Mouse (Mus musculus): ENCODE measurements at regions not wholly inside any gene's neighbourhood (a gene's known extent, or its start where the extent isn't known, plus 50 kb on each side); places are given as distances from the start of the nearest gene placed in this dataset.

DNA sequence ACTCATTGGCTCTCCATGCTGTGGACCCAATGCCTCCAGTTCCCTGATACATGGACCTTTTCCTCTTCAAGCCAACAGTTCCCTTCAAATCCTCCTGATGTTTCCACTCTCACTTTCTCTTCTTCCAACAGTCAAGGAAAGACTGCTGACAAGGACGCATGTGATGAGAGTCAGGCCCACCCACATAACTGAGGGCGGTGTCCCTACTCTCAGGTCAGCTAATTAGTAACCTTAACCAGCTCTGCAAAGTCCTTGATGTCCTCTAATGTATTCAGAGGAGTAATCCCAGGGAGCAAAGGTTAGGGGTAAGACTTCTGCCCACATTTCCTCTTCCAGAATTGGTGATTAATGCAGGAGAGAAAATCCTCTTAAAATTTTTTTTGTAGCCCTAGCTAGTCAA is 139.7 kb downstream of the Ackr3 start:
- DNase-seq (ENCODE audit: low spot score in 2 of 2) = no peak

DNA sequence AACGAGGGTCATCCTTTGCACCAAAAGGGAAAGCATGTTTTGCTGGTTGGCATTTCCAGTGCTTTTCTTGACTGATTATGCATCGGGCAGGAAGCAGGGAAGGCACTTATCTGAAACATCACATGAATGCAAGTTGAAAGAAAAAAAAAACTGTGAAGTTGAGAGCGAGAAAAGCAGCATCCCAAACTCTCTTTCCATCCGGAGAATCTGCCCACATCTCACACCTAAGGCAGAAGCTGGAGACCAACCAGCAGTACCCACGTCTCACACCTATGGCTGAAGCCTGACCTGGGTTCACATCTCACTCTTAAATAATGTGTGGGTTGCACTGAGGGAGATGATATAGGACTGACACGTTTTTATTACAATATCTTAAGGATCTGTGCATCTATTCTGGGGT is 143.3 kb downstream of the Ackr3 start:
- no peak for DNase-seq (ENCODE audit: low spot score in 2 of 2)

DNA sequence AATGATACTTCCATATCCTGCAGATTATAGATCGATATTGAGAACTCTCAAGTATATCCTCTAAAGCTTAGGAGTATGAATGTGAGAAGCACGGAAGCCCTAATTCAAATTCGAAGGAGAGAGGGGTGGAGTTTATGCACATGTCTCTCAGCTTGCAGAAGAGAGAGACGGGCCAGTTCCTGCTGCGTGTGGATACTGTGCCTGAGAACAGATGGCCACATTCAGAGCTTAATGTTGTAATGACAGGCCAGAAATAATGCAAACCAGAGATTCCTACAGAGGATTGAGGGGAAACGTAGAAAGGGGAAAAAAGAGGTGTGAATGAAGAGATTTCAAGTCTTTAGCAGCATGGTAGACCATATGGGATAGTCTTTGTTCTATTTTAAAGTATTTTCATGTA is 145.8 kb downstream of the Ackr3 start:
- DNase-seq (ENCODE audit: low spot score in 2 of 2) = peak in 1 of 2 experiments; percentile 64

DNA sequence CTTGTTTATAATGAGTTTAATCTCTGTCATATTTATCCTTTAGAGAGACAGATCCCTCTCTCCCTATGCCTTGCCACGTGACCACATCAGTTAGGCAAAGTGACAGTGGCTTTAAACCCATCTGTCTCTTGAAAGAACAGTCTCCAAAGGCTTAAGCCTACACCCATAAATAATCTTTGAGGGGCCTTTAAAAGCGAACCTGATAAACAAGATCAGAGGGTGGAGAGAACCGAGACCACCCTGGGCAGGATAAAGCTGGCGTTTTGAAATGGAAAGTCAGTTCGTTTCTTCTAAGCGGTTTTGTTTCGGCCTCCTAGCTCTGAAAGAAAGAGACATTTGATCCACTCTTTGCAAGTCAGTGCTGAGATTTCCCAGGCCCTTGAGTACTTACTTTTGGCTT is 149.5 kb downstream of the Ackr3 start:
- DNase-seq (ENCODE audit: low spot score in 2 of 2) = no peak

DNA sequence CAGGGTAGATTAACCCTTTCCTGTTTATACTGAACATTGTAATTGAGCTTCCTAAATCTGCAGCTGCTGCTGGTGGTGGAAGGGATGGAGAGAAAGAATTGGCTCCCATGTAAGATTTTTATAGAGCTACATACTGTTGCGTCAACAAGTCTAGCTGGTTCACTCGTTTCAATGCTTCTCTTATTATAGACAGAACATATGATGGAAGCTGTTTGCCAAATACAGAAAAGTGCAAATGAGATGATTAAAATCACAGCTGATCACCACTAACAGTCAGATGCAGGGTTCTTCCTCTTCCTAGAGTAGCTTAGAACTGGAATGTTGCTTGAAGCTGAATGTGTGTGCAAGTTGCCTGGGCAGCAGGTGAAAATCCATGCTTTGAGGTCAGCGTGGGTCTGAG is 152.8 kb downstream of the Ackr3 start:
- no peak for DNase-seq (ENCODE audit: low spot score in 2 of 2)

DNA sequence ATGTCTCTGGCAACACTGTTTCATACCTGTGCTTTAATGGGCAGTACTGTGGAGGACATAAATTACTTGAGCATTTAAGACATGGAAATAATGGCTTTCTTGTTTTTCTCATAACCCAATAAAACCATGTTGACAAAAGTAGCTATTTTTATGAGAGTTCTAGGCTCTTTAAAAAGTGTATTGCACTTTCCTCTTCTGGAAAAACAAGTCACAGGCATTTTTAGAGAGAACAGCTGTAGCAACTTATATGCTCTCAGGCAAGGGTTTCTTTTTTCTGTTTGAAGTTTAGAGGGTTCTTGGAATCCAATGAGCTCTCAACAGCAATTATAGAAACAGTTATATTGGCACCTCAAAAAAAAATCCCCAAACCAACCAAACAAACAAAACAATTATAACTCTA is 153.6 kb downstream of the Ackr3 start:
- no peak for DNase-seq (ENCODE audit: low spot score in 2 of 2)

DNA sequence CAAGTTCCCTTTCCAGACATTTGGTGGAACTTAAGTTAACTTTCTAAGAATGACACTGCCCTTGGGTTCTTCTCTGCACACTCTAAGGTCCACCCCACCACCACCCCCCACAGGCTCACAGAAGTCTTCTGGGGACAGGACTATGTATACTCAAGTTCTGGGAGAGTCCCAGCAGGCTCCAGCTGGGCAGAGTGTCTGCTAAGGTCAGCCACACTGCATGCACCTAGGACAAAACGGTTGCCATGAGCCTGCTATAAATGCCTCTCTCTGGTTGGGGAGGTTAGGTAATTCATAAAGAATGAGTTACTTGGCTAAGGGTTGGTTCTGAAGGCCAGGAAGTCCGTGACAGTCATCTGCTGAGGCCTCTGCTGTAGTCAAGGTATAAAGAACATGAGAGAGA is 155.2 kb downstream of the Ackr3 start:
- DNase-seq (ENCODE audit: low spot score in 2 of 2) = no peak

DNA sequence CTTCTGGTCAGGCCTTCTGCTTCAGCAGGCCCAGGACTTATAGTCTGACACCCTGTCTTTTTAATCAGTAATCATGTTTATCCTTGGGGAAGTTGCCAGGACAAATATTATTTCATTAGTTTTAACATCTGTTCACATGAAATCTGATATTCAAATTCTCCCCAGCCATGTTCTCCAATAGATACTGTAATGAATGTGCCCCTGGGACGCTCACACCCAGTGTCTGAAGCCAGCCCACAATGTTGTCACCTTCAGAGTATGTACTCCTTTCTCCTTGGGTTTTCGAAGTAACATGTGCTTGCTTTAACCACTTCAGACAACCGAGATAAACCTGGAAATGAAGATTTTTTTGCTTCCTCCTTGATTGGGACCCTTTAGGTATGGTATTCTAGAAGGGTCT is 156.3 kb downstream of the Ackr3 start:
- DNase-seq (ENCODE audit: low spot score in 2 of 2) = no peak

DNA sequence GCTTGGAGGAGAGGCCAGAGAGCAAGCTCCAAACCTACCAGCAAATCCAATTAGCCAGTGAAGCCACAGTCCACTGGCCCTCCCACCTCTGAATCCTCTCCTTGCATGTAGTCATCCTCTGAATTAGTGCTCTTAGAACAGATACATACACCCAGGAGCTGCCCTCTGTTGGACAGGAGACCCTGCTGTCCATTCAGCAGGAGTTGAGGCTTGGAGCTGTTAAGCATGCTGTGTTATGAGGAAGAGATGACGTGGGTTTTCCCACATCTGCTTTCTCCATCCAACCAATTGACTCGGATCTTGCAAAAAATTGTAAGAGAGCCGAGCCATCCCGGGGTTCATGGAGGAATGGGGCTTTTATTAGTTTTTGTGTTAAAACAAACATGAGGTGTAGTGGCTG is 160.7 kb downstream of the Ackr3 start:
- DNase-seq (ENCODE audit: low spot score in 2 of 2) = no peak

DNA sequence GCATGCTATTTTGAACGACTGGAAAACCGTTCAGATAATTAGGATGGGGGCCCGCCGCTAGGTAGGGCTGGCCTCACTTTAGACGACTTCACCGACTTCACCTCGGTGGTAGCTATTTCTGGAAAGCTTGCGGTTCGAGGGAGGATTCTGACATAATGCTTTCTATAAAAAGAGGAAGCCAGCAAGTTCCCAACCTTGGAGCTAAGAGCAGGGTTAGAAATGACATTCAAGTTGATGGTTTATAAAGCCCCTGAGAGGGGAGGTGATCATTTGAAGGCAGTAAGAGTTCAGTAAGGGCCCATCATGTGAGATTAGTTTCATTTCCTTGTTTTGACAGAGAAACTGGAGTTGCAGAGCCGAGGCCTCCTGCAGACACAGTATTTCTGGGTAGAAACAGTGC is 164.8 kb downstream of the Ackr3 start:
- peak; percentile 48 to 56 for DNase-seq (ENCODE audit: low spot score in 2 of 2)

DNA sequence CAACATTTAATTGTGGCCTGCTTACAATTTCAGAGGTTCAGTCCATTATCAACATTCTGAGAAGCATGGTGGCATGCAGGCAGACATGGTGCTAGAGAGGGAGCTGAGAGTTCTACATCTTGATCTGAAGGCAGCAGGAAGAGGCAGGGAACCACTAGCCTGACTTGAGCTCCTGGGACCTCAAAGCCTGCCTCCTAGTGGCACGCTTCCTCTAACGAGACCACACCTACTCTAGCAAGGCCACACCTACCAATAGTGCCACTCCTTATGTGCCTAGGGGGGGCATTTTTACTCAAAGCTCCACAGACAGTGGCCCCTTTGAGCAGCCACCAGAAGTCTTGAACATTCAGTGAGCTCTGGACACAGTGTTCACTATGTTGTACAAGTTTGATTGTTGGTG is 165.5 kb downstream of the Ackr3 start:
- no peak for DNase-seq (ENCODE audit: low spot score in 2 of 2)

DNA sequence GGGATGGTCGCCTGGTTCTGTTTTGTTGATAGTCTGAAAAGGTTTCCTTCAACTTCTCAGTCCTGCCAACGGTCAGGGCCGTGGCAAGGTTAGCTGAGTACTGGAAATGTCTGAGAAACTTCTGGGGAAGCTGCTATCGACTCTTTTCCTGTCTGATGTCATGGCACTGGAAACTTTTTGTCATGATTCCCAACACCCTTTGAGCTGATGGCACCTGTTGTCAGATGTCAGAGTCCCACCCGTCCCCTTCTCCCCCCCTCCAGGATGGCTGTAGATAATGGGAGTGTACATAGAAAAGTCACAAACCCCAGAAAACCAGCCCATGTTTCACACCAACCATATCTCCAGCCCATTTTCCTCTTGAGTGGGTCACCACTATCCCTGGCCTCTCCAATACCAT is 167.0 kb downstream of the Ackr3 start:
- no peak for DNase-seq (ENCODE audit: low spot score in 2 of 2)

DNA sequence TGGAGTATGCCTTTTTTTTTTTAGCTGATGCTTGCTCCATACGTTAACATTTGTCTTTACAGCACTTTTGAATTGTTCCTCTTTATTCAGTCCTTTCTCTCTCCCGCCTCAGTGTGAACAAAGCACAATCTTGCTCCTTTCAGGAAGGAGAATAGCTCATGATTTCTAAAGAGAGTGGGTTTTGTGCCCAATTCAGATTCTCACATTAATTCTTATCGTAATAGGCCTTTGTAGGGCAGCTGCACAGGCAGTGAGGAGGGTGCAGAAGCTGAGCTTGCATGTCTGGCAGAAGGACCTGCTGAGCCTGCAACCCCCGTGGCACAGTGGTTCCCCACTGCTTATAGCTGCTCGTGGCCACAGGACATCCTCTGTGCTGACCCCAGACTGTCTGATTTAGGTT is 169.2 kb downstream of the Ackr3 start:
- no peak for DNase-seq (ENCODE audit: low spot score in 2 of 2)

DNA sequence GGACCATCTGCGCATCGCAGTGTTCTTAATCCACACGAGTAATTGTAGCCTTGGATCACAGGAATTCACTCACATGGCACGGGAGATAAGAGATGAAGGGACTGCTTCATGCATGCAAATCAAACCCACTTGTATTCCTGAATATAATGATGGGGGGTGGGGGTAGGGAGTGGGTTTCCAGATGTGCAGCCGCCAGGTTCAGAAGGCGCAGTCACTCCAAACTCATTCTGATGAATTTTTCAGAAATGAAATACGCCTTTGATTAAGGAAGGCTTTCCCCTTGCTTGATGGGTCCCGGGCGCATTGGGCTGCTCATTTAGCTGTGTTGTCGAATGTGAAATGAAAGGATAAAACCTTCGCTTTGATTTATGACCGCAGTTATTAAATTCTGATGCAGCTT is 170.7 kb downstream of the Ackr3 start:
- DNase-seq (ENCODE audit: low spot score in 2 of 2) = no peak

DNA sequence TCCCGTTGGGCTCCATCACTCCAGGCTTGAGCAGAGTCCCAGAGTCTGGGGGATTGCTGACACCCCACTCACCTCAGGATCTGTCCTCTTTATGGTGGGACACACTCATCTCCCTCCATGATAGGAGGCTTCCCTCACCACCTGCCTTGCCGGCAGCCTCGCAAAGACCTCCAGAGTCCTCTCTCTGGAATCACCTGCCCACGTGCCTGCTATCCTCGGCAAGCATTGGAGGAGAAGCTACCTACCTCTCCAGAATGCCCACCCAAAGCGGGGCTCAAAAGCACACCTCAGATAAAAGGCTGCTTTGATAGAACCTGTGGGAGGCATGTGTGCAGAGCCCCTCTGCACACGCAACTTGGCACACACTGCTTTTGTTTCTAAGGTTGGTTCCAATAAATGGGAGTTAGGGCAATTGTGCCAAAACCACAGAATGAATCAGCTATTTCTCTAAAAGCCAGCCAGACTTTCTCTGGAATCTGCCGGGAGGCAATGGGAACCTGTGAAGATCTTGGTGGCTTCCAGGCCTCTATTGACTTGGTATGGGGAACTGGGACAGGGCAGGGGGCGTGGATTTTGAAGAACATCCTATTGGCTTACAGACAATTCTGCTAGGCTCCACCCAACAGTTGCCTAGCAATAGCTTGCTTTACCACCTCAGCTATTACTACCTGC is 176.4 kb downstream of the Ackr3 start:
- no peak for DNase-seq (ENCODE audit: low spot score in 2 of 2)

DNA sequence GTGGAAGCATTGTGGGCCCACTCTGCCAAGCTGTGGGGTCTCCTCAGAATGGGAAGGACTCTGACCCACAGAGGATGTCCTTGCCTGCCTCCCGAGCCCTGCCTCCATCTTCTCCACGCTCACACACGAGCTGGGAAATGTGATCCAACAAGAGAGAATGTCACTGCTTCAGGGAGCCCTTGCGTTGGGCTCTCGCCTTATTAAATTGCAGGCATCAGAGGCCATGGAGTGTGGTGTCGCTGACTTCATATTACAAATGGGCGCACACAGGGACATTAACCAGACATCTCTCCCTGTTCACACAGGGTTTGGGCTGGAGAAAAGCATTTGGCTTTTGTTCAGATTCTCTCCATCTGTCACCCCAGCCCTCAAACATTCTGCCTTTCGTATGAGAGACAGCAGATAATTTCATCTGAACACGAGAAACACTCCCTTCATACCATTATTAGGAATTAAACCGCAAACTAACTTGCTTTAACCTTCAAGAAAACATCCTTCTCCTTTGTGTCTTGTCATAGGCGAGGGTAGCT is 179.2 kb downstream of the Ackr3 start:
- no peak for DNase-seq (ENCODE audit: low spot score in 2 of 2)

DNA sequence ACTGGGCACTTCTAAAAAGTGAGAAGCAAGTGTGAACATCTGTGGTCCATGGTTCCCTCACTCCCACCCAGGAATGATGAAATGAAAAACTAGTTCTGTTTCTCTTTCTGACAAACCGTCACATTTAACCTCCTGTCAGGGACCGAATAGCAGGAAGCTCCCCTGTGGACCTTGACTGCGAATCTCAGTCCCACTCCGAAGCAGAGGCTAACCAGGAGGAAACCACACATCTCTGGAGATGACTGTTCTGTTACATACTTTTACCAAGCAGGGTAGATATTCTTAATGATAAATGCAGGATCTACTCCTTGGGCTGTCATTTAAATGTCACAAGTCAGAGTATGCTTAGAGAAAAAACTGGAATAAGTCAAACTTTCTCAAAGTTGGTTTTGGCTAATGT is 181.2 kb downstream of the Ackr3 start:
- no peak for DNase-seq (ENCODE audit: low spot score in 2 of 2)

DNA sequence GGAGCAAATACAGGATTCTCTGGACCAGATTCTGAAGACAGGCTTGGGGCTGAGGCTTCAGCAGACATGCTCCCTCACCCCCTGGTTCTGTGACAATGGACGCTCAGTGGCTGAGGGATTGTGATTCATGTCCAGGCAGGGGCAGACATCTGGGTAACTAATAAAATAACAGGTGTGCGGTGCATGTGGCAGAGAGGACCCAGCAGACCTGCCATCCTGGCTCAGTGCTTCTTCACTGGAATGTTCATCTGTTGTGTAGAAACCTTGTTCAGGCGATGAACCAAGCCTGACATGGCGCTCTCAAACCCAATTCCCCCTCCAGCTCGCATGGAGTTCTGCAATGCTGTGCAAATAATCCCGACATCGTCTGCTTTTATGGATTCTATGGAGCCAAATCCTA is 183.0 kb downstream of the Ackr3 start:
- no peak for DNase-seq (ENCODE audit: low spot score in 2 of 2)

DNA sequence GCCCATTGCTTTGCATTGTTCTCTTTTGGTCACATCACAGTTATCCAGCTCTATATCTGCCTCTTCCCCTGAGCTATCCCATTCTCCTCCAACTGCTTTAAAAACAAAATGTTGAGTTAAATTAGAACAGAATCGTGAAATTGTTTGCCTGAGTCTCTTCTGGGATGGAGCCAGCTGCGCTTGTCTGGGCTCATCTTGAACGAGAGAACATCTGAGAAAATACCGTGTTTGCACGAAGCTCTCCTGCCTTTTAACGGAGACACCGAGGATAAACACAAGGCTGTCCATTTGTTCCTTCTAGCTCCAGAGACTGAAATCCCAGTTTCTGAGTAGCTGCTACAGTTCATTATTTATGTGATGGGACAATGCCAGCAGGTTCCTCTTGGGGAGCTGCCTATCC is 186.6 kb downstream of the Ackr3 start:
- DNase-seq (ENCODE audit: low spot score in 2 of 2) = peak; percentile 50 to 59

DNA sequence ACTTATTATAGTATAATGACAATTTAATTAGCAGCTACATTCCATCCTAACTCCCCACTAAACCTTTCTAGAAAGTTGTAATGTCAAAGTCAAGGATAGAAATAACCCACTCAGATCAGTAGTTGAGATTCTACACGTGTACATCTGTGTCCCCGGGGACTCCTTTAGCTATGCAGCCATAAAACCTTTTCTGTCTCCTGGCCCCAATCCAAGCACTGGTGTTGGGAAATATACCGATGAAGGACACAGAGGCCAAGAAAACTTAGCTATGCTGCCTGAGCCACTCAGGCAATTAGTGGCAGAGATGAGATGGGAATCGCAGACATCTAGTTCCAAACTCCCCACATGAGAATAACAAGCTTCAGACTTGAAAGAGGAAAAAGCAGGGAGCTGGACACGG is 190.1 kb downstream of the Ackr3 start:
- DNase-seq (ENCODE audit: low spot score in 2 of 2) = no peak

DNA sequence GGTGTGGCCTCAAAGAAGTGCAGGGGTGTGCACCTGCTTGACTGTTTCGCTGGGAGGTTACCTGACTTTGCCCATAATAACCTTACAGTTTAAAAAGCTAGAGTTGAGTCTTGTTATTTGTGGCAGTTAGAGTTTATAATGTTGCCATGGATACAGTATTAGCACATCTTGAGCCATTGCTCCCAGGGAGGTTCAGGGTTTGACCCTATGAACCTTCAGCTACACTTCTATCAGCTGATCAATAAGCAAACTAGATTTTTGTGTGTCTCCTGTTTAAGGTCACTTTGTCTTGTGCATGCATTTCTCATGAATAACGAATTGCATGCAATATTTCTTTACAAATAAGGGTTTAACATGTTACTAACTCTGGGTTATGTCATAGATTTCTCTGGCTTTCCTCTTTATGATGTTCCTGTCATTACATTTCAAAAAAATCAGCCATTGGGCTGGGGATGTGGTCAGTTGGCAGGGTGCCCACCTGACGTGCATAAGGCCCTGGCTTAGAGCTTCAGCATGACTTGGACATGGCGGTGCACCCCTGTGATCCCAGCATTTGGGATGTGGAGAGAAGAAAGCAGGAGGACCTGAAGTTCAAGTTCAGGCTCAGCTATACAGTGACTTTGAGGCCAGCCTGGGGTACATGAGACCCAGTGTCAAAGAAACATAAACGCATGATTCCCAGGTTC is 191.7 kb downstream of the Ackr3 start:
- no peak for DNase-seq (ENCODE audit: low spot score in 2 of 2)

DNA sequence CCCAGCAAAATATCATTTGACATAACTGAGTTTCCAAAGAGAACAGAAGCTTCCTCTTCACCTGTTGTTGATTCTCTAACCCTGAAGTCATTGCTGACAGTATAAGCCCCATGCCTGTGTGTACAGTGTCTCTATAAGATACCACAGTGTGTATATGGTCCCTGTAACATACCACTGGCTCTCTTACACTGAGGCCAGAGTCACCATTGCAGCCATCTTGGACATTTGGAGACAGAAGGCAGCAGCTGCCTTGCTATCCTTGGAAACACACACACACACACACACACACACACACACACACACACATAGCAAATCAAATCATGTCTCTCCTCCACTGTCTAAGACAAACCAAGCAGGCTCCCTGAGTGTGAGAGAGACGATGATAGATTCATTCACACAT is 192.9 kb downstream of the Ackr3 start:
- no peak for DNase-seq (ENCODE audit: low spot score in 2 of 2)

DNA sequence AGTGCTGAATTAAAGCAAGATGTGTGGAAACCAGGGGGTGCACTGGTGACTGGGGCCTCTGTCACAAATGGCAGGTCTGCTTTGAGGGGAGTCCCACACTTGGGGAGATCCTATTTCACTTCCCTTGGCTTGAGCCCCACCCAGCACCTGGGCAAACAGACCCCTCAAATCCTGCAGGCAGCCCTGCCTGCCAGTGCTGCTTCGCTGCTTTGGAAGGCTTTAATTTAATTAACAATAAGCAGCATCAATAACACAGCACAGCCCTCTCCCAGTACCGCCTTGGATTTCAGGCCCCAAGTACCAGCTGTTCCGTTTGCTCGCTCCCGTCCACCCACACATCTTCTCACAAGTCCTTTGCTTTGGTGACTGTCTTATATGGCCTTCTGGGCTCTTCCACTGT is 193.6 kb downstream of the Ackr3 start:
- no peak for DNase-seq (ENCODE audit: low spot score in 2 of 2)
